Mouse (Mus musculus) CH12.LX (cell line): ENCODE measurements around the gene Olfr1361. TPM values are rescaled to one million over a fixed set of nuclear protein-coding genes. Genes with fewer than 3 reads are reported as not detected.
A peak's percentile ranks its signal among the peaks of the same experiment; 100 is the strongest.

Experiments
- DNase-seq: peaks from one replicate; pipeline ENCODE4 v3.0.0-alpha.2; 2013; ENCODE audit errors: extremely low read depth
- H3K27ac ChIP-seq: 2 replicates; pipeline ENCODE4 v1.5.1; 2012; ENCODE audit warnings: low read depth, mild to moderate bottlenecking, control low read depth, moderate library complexity; ENCODE audit not compliant: insufficient read depth
- H3K27me3 ChIP-seq: replicated peaks from 2 replicates; pipeline ENCODE3; 2012; ENCODE audit warnings: inconsistent platforms
- H3K36me3 ChIP-seq, 2 experiments: replicated peaks in 1 of 2; 2 replicates each; pipeline versions ENCODE3 to v1.6.1; 2012; ENCODE audit warnings: inconsistent platforms in 1 of 2, low read length in 1 of 2, mild to moderate bottlenecking in 1 of 2, mixed read lengths in 1 of 2, moderate library complexity in 1 of 2; ENCODE audit not compliant: control insufficient read depth in 1 of 2, insufficient read depth in 1 of 2
- H3K4me1 ChIP-seq, 2 experiments: 2 replicates each; pipeline ENCODE4 v1.6.1; 2012; ENCODE audit warnings: inconsistent platforms in 1 of 2, moderate library complexity in 1 of 2; ENCODE audit not compliant: insufficient read depth in 2 of 2, control insufficient read depth in 1 of 2
- H3K4me2 ChIP-seq: 2 replicates; pipeline ENCODE4 v1.6.1; 2012; ENCODE audit warnings: low read depth, mild to moderate bottlenecking, control low read depth; ENCODE audit not compliant: poor library complexity, insufficient read depth, severe bottlenecking
- H3K4me3 ChIP-seq, 3 experiments: fragments of 150-350 bp in 1 of 3; sonication (generic) in 1 of 3; replicated peaks in 1 of 3; 2 replicates each; pipeline versions ENCODE3 to v1.5.1; 2011 to 2012; ENCODE audit warnings: low read depth in 2 of 3, low read length in 2 of 3, mild to moderate bottlenecking in 2 of 3, moderate library complexity in 2 of 3, control low read depth in 1 of 3, improper control_type of control experiment in 1 of 3, inconsistent platforms in 1 of 3, mixed read lengths in 1 of 3; ENCODE audit not compliant: poor library complexity in 1 of 3
- H3K79me2 ChIP-seq: replicated peaks from 2 replicates; pipeline ENCODE4 v1.6.1; 2012; ENCODE audit warnings: mild to moderate bottlenecking, moderate library complexity; ENCODE audit not compliant: control insufficient read depth, poor library complexity, insufficient read depth, severe bottlenecking; ENCODE audit errors: extremely low read depth
- H3K9ac ChIP-seq: 2 replicates; pipeline ENCODE4 v1.6.1; 2012; ENCODE audit warnings: low read depth, mild to moderate bottlenecking, control low read depth, moderate library complexity; ENCODE audit not compliant: insufficient read depth
- H3K9me3 ChIP-seq: replicated peaks from 2 replicates; pipeline ENCODE3; 2012; ENCODE audit warnings: low read length, inconsistent platforms, mixed read lengths
- BHLHE40 ChIP-seq: IDR thresholded peaks from 2 replicates; pipeline ENCODE4 v1.6.1; 2011; ENCODE audit warnings: mild to moderate bottlenecking, low read depth, low read length, improper control_type of control experiment
- CHD1 ChIP-seq: IDR thresholded peaks from 2 replicates; pipeline ENCODE4 v1.6.1; 2012; ENCODE audit warnings: low read depth, low read length, improper control_type of control experiment, inconsistent platforms
- E2F4 ChIP-seq: IDR thresholded peaks from 2 replicates; pipeline ENCODE4 v1.6.1; 2011; ENCODE audit warnings: low read depth, low read length, improper control_type of control experiment; ENCODE audit not compliant: insufficient replicate concordance
- ELF1 ChIP-seq: IDR thresholded peaks from 2 replicates; pipeline ENCODE4 v1.6.1; 2014; ENCODE audit warnings: low read depth, mild to moderate bottlenecking, inconsistent platforms, low read length, improper control_type of control experiment
- EP300 ChIP-seq: IDR thresholded peaks from 2 replicates; pipeline ENCODE4 v1.6.1; 2011; ENCODE audit warnings: low read length, improper control_type of control experiment
- GABPA ChIP-seq: IDR thresholded peaks from 2 replicates; pipeline ENCODE4 v1.6.1; 2012; ENCODE audit warnings: low read depth, low read length, improper control_type of control experiment, inconsistent platforms; ENCODE audit not compliant: insufficient replicate concordance
- HCFC1 ChIP-seq: IDR thresholded peaks from 2 replicates; pipeline ENCODE4 v1.6.1; 2012; ENCODE audit warnings: low read depth, mild to moderate bottlenecking, inconsistent platforms, low read length, improper control_type of control experiment
- JUN ChIP-seq: IDR thresholded peaks from 2 replicates; pipeline ENCODE4 v1.6.1; 2011; ENCODE audit warnings: low read depth, mild to moderate bottlenecking, low read length, improper control_type of control experiment, moderate library complexity; ENCODE audit not compliant: insufficient read depth
- JUND ChIP-seq: conservative IDR thresholded peaks from 2 replicates; pipeline ENCODE4 v1.6.1; 2011; ENCODE audit warnings: low read depth, low read length, improper control_type of control experiment
- KAT2A ChIP-seq: IDR thresholded peaks from 2 replicates; pipeline ENCODE4 v1.6.1; 2012; ENCODE audit warnings: low read length, improper control_type of control experiment, inconsistent platforms; ENCODE audit not compliant: insufficient replicate concordance
- MAFK ChIP-seq: IDR thresholded peaks from 2 replicates; pipeline ENCODE4 v1.6.1; 2011; ENCODE audit warnings: low read length, improper control_type of control experiment; ENCODE audit not compliant: insufficient replicate concordance
- MAX ChIP-seq: IDR thresholded peaks from 2 replicates; pipeline ENCODE4 v1.6.1; 2011; ENCODE audit warnings: low read length, improper control_type of control experiment
- MEF2A ChIP-seq: IDR thresholded peaks from 2 replicates; pipeline ENCODE4 v1.6.1; 2014; ENCODE audit warnings: low read depth, mild to moderate bottlenecking, inconsistent platforms, low read length, improper control_type of control experiment, borderline replicate concordance
- MXI1 ChIP-seq: IDR thresholded peaks from 2 replicates; pipeline ENCODE4 v1.6.1; 2011; ENCODE audit warnings: mild to moderate bottlenecking, low read depth, low read length, improper control_type of control experiment
- NELFE ChIP-seq: IDR thresholded peaks from 2 replicates; pipeline ENCODE4 v1.6.1; 2011; ENCODE audit warnings: low read depth, low read length, improper control_type of control experiment
- NRF1 ChIP-seq: IDR thresholded peaks from 2 replicates; pipeline ENCODE4 v1.6.1; 2014; ENCODE audit warnings: low read depth, mild to moderate bottlenecking, inconsistent platforms, low read length, improper control_type of control experiment, moderate library complexity
- PAX5 ChIP-seq: IDR thresholded peaks from 2 replicates; pipeline ENCODE4 v1.6.1; 2012; ENCODE audit warnings: low read length, inconsistent platforms, mixed read lengths
- POLR2A ChIP-seq: IDR thresholded peaks from 2 replicates; pipeline ENCODE4 v1.6.1; 2011; ENCODE audit warnings: low read depth, mild to moderate bottlenecking, improper control_type of control experiment, low read length
- POLR2AphosphoS2 ChIP-seq: IDR thresholded peaks from 2 replicates; pipeline ENCODE4 v1.6.1; 2011; ENCODE audit warnings: low read depth, low read length, improper control_type of control experiment
- RCOR1 ChIP-seq: conservative IDR thresholded peaks from 2 replicates; pipeline ENCODE4 v1.6.1; 2012; ENCODE audit warnings: low read depth, mild to moderate bottlenecking, inconsistent platforms, low read length, improper control_type of control experiment
- SIN3A ChIP-seq: IDR thresholded peaks from 2 replicates; pipeline ENCODE4 v1.6.1; 2012; ENCODE audit warnings: low read length, improper control_type of control experiment, inconsistent platforms
- SMC3 ChIP-seq: IDR thresholded peaks from 2 replicates; pipeline ENCODE4 v1.6.1; 2011; ENCODE audit warnings: low read depth, low read length, improper control_type of control experiment
- TBP ChIP-seq: conservative IDR thresholded peaks from 2 replicates; pipeline ENCODE4 v1.6.1; 2011; ENCODE audit warnings: low read depth, low read length, improper control_type of control experiment
- TCF12 ChIP-seq: IDR thresholded peaks from 2 replicates; pipeline ENCODE4 v1.6.1; 2014; ENCODE audit warnings: low read depth, mild to moderate bottlenecking, inconsistent platforms, low read length, improper control_type of control experiment
- UBTF ChIP-seq: IDR thresholded peaks from 2 replicates; pipeline ENCODE4 v1.6.1; 2012; ENCODE audit warnings: low read depth, mild to moderate bottlenecking, inconsistent platforms, low read length, improper control_type of control experiment, moderate library complexity
- USF2 ChIP-seq: conservative IDR thresholded peaks from 2 replicates; pipeline ENCODE4 v1.6.1; 2011; ENCODE audit warnings: low read depth, low read length, improper control_type of control experiment
- ZC3H11A ChIP-seq: IDR thresholded peaks from 2 replicates; pipeline ENCODE4 v1.6.1; 2012; ENCODE audit warnings: low read depth, mild to moderate bottlenecking, inconsistent platforms, low read length, improper control_type of control experiment
- ZMIZ1 ChIP-seq: IDR thresholded peaks from 2 replicates; pipeline ENCODE4 v1.6.1; 2012; ENCODE audit warnings: low read depth, mild to moderate bottlenecking, inconsistent platforms, low read length, improper control_type of control experiment
- ZNF384 ChIP-seq: IDR thresholded peaks from 2 replicates; pipeline ENCODE4 v1.6.1; 2012; ENCODE audit warnings: low read depth, low read length, improper control_type of control experiment, inconsistent platforms
- dilution Hi-C: fragments of 300-500 bp; cut with MboI; formaldehyde crosslinking; loops from 2 replicates; pipeline ENCODE4 v1.14.3; 2020; ENCODE audit warnings: low sequenced_read_pairs; ENCODE audit not compliant: extremely low pct_unique_long_range_greater_than_20kb, extremely low pct_ligation_motif_present
- in situ Hi-C: fragments of 300-500 bp; cut with MboI; formaldehyde crosslinking; loops from 3 replicates; pipeline ENCODE4 v1.14.3; 2019; ENCODE audit warnings: low sequenced_read_pairs, low pct_ligation_motif_present, low pct_unique_long_range_greater_than_20kb, mixed read lengths
- polyA plus RNA-seq: library from polyadenylated mRNA; unstranded; fragments of >175 nt; gene quantifications from 2 replicates; pipeline ENCODE4 v1.2.1, GENCODE M21; 2012; ENCODE audit warnings: low read depth; ENCODE audit not compliant: insufficient read length
- total RNA-seq, 2 experiments: library from RNA; depleted of rRNA; stranded (reverse); fragments of 300-350 nt in 1 of 2; fragments of >200 nt in 1 of 2; gene quantifications; 2 replicates each; pipeline ENCODE4 v1.2.3; 2012 to 2014

Olfr1361 gene
- total and polyA plus RNA-seq, 3 experiments = not detected

DNA sequence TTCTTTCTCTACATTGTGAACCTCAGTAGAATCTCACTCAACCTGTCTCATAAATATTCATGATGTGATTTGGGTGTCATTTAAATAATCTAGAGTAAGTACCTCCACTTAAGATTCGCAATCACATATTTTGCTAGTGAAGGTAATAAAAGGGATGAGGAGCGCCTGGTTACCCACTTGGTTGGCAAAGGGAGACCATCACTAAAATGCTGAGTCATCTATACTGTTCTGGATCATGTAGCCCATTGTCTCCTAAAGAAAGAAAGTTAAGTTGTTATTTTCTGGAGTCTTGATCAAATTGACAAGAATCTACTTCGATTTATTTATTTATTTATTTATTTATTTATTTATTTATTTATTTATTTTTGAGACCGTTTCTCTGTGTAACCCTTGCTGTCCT lies 43.5 kb upstream of the Olfr1361 start:
- Histone ChIP-seq H3K79me2 (no peaks in the 10 kb centered on the region), H3K4me1 (peaks cover 8 to 11% of the 10 kb centered on the region in 2 experiments; a peak in 3 of 4 replicates), H3K9me3 (no peaks in the 10 kb centered on the region), H3K36me3 (no peaks in the 10 kb centered on the region), H3K9ac (no peak overlapping the region), H3K27me3 (no peaks in the 10 kb centered on the region), H3K27ac (no peak overlapping the region), H3K4me3 (no peak overlapping the region), H3K4me2 (no peak overlapping the region)
- TF ChIP-seq RCOR1 (no peak), USF2 (no peak), POLR2A (no peak), MAFK (peak; percentile 96), ZMIZ1 (no peak), MXI1 (no peak), GABPA (no peak)
- no peak for DNase-seq
- dilution Hi-C loops = no loop called here
- in situ Hi-C loops = loop anchor here (25.0 kb wide), 2 partner anchors 231 to 319 kb away; partner anchors contain the start of gene Zfp184

DNA sequence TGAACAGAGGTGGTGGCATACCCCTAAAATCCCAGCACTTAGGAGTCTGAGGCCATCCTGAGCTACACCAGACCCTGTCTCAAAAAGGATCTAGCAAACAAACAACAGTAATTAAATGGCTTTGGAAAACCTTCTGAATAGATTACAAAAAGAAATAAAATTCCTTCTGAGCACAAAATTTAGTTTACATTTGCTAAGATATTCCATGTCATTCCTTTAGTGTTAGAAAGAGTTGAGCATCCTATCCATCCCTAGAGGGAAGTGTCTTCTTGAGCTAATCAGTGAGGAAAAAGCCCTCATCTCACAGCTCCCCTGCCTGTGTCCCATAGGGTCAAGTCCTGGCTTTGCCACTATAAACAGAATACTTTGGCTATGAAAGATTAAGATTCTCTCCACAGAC lies 34.6 kb upstream of the Olfr1361 start, which contains the start of gene Olfr1359:
Gene Olfr1359, plus strand, starts transcription at position 301 of the 400 bp plus-strand sequence.
- dilution Hi-C loops (no loop called here), in situ Hi-C loops (no loop called here)

DNA sequence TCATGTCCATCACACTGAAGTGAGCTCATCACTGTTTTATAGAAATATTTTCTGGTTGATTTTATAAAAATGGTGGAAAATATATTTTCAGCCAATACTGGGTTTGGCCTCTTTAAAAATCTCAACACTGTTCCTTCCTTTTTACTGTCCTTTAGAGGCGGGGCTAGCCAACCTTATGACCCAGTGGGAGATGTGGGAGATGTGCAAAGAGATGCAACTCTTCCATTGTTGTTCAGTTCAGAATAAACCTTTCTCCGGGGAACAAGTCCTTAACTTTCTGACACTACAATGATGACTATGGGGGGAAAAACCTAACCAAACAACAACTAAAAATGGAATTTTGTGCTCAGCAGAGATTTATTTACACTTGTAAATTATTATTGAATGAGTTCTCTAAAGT lies 14.1 kb upstream of the Olfr1361 start, which contains the start of gene Olfr1360:
Gene Olfr1360, minus strand, starts transcription at position 101 of the 400 bp plus-strand sequence.
- H3K9ac ChIP-seq = no peak within 1 kb of the TSS
- in situ Hi-C loops = no loop called here
- no peaks in the 10 kb centered on the region for H3K27me3 ChIP-seq
- dilution Hi-C loops = no loop called here
- H3K27ac ChIP-seq = no peak within 1 kb of the TSS
- no peaks in the 10 kb centered on the region for H3K36me3 ChIP-seq
- DNase-seq = no peak
- no peaks in the 10 kb centered on the region for H3K79me2 ChIP-seq
- H3K4me1 ChIP-seq = no peaks in the 10 kb centered on the region
- TF ChIP-seq CHD1 (no peak), POLR2AphosphoS2 (no peak), SMC3 (no peak), ZC3H11A (no peak), UBTF (no peak), JUN (no peak), ELF1 (no peak), TBP (no peak), TCF12 (no peak), GABPA (no peak), POLR2A (no peak), HCFC1 (no peak), MEF2A (no peak), USF2 (no peak), EP300 (no peak), ZNF384 (no peak)
- no peaks in the 10 kb centered on the region for H3K9me3 ChIP-seq
- H3K4me2 ChIP-seq = no peak within 1 kb of the TSS
- no peak within 1 kb of the TSS for H3K4me3 ChIP-seq

More for the DNA sequence above, 34.6 kb upstream of the Olfr1361 start, which contains the start of gene Olfr1359:
- H3K9ac ChIP-seq = no peak within 1 kb of the TSS
- no peak within 1 kb of the TSS for H3K4me3 ChIP-seq
- H3K79me2 ChIP-seq = no peaks in the 10 kb centered on the region
- H3K27me3 ChIP-seq = no peaks in the 10 kb centered on the region
- TF ChIP-seq E2F4 (no peak), BHLHE40 (no peak), POLR2A (no peak), MAX (no peak), RCOR1 (no peak), MAFK (no peak), KAT2A (no peak), EP300 (no peak), ELF1 (no peak), SIN3A (no peak), NRF1 (no peak), JUND (no peak), POLR2AphosphoS2 (no peak), NELFE (no peak), PAX5 (no peak), ZMIZ1 (no peak), ZC3H11A (no peak)
- TF ChIP-seq, all 38 proteins: peak for 0
- Histone ChIP-seq H3K4me1 (peaks cover 0 to 8% of the 10 kb centered on the region in 2 experiments; a peak in 1 of 4 replicates), H3K36me3 (no peaks in the 10 kb centered on the region), H3K9me3 (no peaks in the 10 kb centered on the region), H3K27ac (no peak within 1 kb of the TSS), H3K4me2 (no peak within 1 kb of the TSS)
- DNase-seq = no peak
